Mouse (Mus musculus): ENCODE measurements around the gene Stx11. TPM values are rescaled to one million over a fixed set of nuclear protein-coding genes. Genes with fewer than 3 reads are reported as not detected.
"Not testable (repeated sequence)": the region's sequence is repeated elsewhere in the genome, so short reads cannot be mapped to it uniquely, and the experiment has no call there.

Gene Stx11
- polyA plus RNA-seq, 1 experiment from 2014 or later: 2.0 TPM

GRCm38 (mm10) chr10:12963362-12964147 is 543 bp downstream of the Stx11 start:
- no peaks in the 10 kb centered on the region for H3K4me1 ChIP-seq (replicated peaks; ENCODE audit: control insufficient read depth, insufficient read depth, low read length)
- peak overlapping the region; percentile 66 for H3K9ac ChIP-seq
- H3K27ac ChIP-seq: no peak overlapping the region
- H3K4me3 ChIP-seq (replicated peaks; ENCODE audit: low read length): peak overlapping the region; percentile 79
- DNase-seq (ENCODE audit: low spot score) (no peak), ATAC-seq (ENCODE audit: low FRiP score) (peak; percentile 50)
- 6% methylated on average over 29 of the region's 29 CpGs for WGBS
- H3K36me3 ChIP-seq (replicated peaks; ENCODE audit: control insufficient read depth, insufficient read depth): no peaks in the 10 kb centered on the region
- H3K27me3 ChIP-seq (ENCODE audit: control insufficient read depth, insufficient read depth, low read length): no peaks in the 10 kb centered on the region
- no peaks in the 10 kb centered on the region for H3K9me3 ChIP-seq (ENCODE audit: control insufficient read depth, low read length)
- peak overlapping the region; percentile 96 for H3K4me2 ChIP-seq (replicated peaks)

GRCm38 (mm10) chr10:12962238-12962637 is 1.9 kb downstream of the Stx11 start:
- H3K4me3 ChIP-seq (replicated peaks; ENCODE audit: low read length): no peak overlapping the region
- no peak overlapping the region for H3K27ac ChIP-seq
- ATAC-seq (ENCODE audit: low FRiP score) (no peak), DNase-seq (ENCODE audit: low spot score) (no peak)
- no peaks in the 10 kb centered on the region for H3K27me3 ChIP-seq (ENCODE audit: control insufficient read depth, insufficient read depth, low read length)
- no peaks in the 10 kb centered on the region for H3K9me3 ChIP-seq (ENCODE audit: control insufficient read depth, low read length)
- no peaks in the 10 kb centered on the region for H3K4me1 ChIP-seq (replicated peaks; ENCODE audit: control insufficient read depth, insufficient read depth, low read length)
- H3K4me2 ChIP-seq (replicated peaks): no peak overlapping the region
- H3K9ac ChIP-seq: no peak overlapping the region
- H3K36me3 ChIP-seq (replicated peaks; ENCODE audit: control insufficient read depth, insufficient read depth): no peaks in the 10 kb centered on the region

- H3K27me3 ChIP-seq (ENCODE audit: control insufficient read depth, insufficient read depth, low read length): no peaks in the 10 kb centered on the region
- H3K36me3 ChIP-seq (replicated peaks; ENCODE audit: control insufficient read depth, insufficient read depth): no peaks in the 10 kb centered on the region
- no peak overlapping the region for H3K9ac ChIP-seq
- 84% methylated on average over 8 of the region's 8 CpGs for WGBS
- H3K9me3 ChIP-seq (ENCODE audit: control insufficient read depth, low read length): no peaks in the 10 kb centered on the region
- no peak overlapping the region for H3K27ac ChIP-seq
- no peak for ATAC-seq (ENCODE audit: low FRiP score)
- H3K4me3 ChIP-seq (replicated peaks; ENCODE audit: low read length): no peak overlapping the region
- H3K4me1 ChIP-seq (replicated peaks; ENCODE audit: control insufficient read depth, insufficient read depth, low read length): no peaks in the 10 kb centered on the region
- no peak overlapping the region for H3K4me2 ChIP-seq (replicated peaks)
- no peak for DNase-seq (ENCODE audit: low spot score)
Observed at GRCm38 (mm10) chr10:12961546-12961945, 2.6 kb downstream of the Stx11 start.

DNA sequence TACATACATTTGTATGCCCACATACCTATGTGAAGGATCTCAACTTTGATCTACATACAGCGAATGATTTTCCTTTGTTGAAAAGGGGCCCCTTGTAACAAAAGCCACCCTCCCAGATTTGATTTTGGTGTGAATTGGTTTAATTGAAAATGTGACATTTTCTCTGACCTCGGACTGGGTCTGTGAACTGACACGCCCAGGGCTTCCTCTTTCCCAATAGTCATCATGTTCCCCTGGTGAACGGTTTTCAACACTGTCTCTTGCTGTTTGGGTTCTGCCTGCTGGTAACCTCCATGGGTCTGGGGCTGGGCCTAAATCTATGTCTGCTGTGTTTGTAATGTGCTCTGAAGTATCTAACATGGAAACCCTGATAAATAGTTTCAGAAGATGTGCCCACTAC is 6.8 kb downstream of the Stx11 start:
- no peak overlapping the region for H3K27ac ChIP-seq
- H3K9me3 ChIP-seq (ENCODE audit: control insufficient read depth, low read length): no peaks in the 10 kb centered on the region
- no peaks in the 10 kb centered on the region for H3K27me3 ChIP-seq (ENCODE audit: control insufficient read depth, insufficient read depth, low read length)
- no peak overlapping the region for H3K9ac ChIP-seq
- H3K4me2 ChIP-seq (replicated peaks): no peak overlapping the region
- no peak for ATAC-seq (ENCODE audit: low FRiP score)
- no peaks in the 10 kb centered on the region for H3K4me1 ChIP-seq (replicated peaks; ENCODE audit: control insufficient read depth, insufficient read depth, low read length)
- H3K4me3 ChIP-seq (replicated peaks; ENCODE audit: low read length): no peak overlapping the region
- WGBS: 76% methylated on average over 4 of the region's 4 CpGs
- H3K36me3 ChIP-seq (replicated peaks; ENCODE audit: control insufficient read depth, insufficient read depth): no peaks in the 10 kb centered on the region
- no peak for DNase-seq (ENCODE audit: low spot score)

- H3K4me3 ChIP-seq (replicated peaks; ENCODE audit: low read length): no peak overlapping the region
- 52% methylated on average over 1 of the region's 1 CpGs for WGBS
- no peaks in the 10 kb centered on the region for H3K36me3 ChIP-seq (replicated peaks; ENCODE audit: control insufficient read depth, insufficient read depth)
- no peaks in the 10 kb centered on the region for H3K27me3 ChIP-seq (ENCODE audit: control insufficient read depth, insufficient read depth, low read length)
- H3K9ac ChIP-seq: no peak overlapping the region
- DNase-seq (ENCODE audit: low spot score): no peak
- no peak for ATAC-seq (ENCODE audit: low FRiP score)
- no peak overlapping the region for H3K27ac ChIP-seq
- H3K4me2 ChIP-seq (replicated peaks): no peak overlapping the region
- no peaks in the 10 kb centered on the region for H3K9me3 ChIP-seq (ENCODE audit: control insufficient read depth, low read length)
- H3K4me1 ChIP-seq (replicated peaks; ENCODE audit: control insufficient read depth, insufficient read depth, low read length): no peaks in the 10 kb centered on the region
Observed at GRCm38 (mm10) chr10:12955831-12956230, 8.3 kb downstream of the Stx11 start.

DNA sequence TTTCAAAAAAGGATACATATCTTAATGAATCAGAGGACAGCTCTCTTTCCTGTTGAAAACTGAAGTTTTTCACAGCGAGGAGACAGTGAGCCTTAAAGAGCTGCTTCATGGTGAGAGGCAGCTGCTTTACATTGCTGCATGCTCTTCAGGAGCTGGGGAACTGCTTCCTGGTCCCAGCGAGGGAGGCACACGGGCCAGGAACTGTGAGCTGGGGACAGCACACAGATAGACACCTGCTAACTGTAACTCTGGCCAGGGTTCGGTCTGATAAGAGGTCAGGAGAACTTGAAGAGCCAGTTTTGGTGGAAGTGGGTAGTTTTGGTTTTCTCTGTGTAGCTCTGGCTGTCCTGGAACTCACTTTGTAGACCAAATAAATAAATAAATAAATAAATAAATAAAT is 12.7 kb downstream of the Stx11 start:
- H3K27me3 ChIP-seq (ENCODE audit: control insufficient read depth, insufficient read depth, low read length); H3K9ac ChIP-seq; H3K4me2 ChIP-seq (replicated peaks); DNase-seq (ENCODE audit: low spot score); ATAC-seq (ENCODE audit: low FRiP score); H3K4me3 ChIP-seq (replicated peaks; ENCODE audit: low read length); H3K9me3 ChIP-seq (ENCODE audit: control insufficient read depth, low read length); H3K27ac ChIP-seq; H3K36me3 ChIP-seq (replicated peaks; ENCODE audit: control insufficient read depth, insufficient read depth); H3K4me1 ChIP-seq (replicated peaks; ENCODE audit: control insufficient read depth, insufficient read depth, low read length): not testable (repeated sequence)
- WGBS: 65% methylated on average over 4 of the region's 4 CpGs

- no peaks in the 10 kb centered on the region for H3K9me3 ChIP-seq (ENCODE audit: control insufficient read depth, low read length)
- H3K36me3 ChIP-seq (replicated peaks; ENCODE audit: control insufficient read depth, insufficient read depth): no peaks in the 10 kb centered on the region
- no peak overlapping the region for H3K4me2 ChIP-seq (replicated peaks)
- no peaks in the 10 kb centered on the region for H3K4me1 ChIP-seq (replicated peaks; ENCODE audit: control insufficient read depth, insufficient read depth, low read length)
- no peak overlapping the region for H3K27ac ChIP-seq
- DNase-seq (ENCODE audit: low spot score) (no peak), ATAC-seq (ENCODE audit: low FRiP score) (no peak)
- no peak overlapping the region for H3K4me3 ChIP-seq (replicated peaks; ENCODE audit: low read length)
- 80% methylated on average over 7 of the region's 7 CpGs for WGBS
- H3K27me3 ChIP-seq (ENCODE audit: control insufficient read depth, insufficient read depth, low read length): no peaks in the 10 kb centered on the region
- H3K9ac ChIP-seq: no peak overlapping the region
Observed at GRCm38 (mm10) chr10:12949299-12949698, 14.8 kb downstream of the Stx11 start.

GRCm38 (mm10) chr10:12947606-12948005 is 16.5 kb downstream of the Stx11 start:
- no peaks in the 10 kb centered on the region for H3K36me3 ChIP-seq (replicated peaks; ENCODE audit: control insufficient read depth, insufficient read depth)
- no peak overlapping the region for H3K4me3 ChIP-seq (replicated peaks; ENCODE audit: low read length)
- H3K4me1 ChIP-seq (replicated peaks; ENCODE audit: control insufficient read depth, insufficient read depth, low read length): no peaks in the 10 kb centered on the region
- WGBS: 93% methylated on average over 3 of the region's 3 CpGs
- DNase-seq (ENCODE audit: low spot score) (no peak), ATAC-seq (ENCODE audit: low FRiP score) (no peak)
- H3K4me2 ChIP-seq (replicated peaks): no peak overlapping the region
- no peak overlapping the region for H3K27ac ChIP-seq
- H3K9ac ChIP-seq: no peak overlapping the region
- H3K27me3 ChIP-seq (ENCODE audit: control insufficient read depth, insufficient read depth, low read length): peaks cover 3% of the 10 kb centered on the region; the same call in 1 of the 2 replicates
- no peaks in the 10 kb centered on the region for H3K9me3 ChIP-seq (ENCODE audit: control insufficient read depth, low read length)

- peak overlapping the region; percentile 38 for H3K4me3 ChIP-seq (replicated peaks; ENCODE audit: low read length)
- DNase-seq (ENCODE audit: low spot score) (peak; percentile 66), ATAC-seq (ENCODE audit: low FRiP score) (peak; percentile 94)
- H3K4me2 ChIP-seq (replicated peaks): peak overlapping the region; percentile 57
- peaks cover 28% of the 10 kb centered on the region for H3K27me3 ChIP-seq (ENCODE audit: control insufficient read depth, insufficient read depth, low read length)
- no peaks in the 10 kb centered on the region for H3K9me3 ChIP-seq (ENCODE audit: control insufficient read depth, low read length)
- 9% methylated on average over 63 of the region's 63 CpGs for WGBS
- H3K36me3 ChIP-seq (replicated peaks; ENCODE audit: control insufficient read depth, insufficient read depth): no peaks in the 10 kb centered on the region
- H3K4me1 ChIP-seq (replicated peaks; ENCODE audit: control insufficient read depth, insufficient read depth, low read length): no peaks in the 10 kb centered on the region
- H3K9ac ChIP-seq: peak overlapping the region; percentile 58
- no peak overlapping the region for H3K27ac ChIP-seq
Observed at GRCm38 (mm10) chr10:12941018-12941761, 22.9 kb downstream of the Stx11 start.
